Mouse (Mus musculus): ENCODE measurements at regions not wholly inside any gene's neighbourhood (a gene's known extent, or its start where the extent isn't known, plus 50 kb on each side); places are given as distances from the start of the nearest gene placed in this dataset.

DNA sequence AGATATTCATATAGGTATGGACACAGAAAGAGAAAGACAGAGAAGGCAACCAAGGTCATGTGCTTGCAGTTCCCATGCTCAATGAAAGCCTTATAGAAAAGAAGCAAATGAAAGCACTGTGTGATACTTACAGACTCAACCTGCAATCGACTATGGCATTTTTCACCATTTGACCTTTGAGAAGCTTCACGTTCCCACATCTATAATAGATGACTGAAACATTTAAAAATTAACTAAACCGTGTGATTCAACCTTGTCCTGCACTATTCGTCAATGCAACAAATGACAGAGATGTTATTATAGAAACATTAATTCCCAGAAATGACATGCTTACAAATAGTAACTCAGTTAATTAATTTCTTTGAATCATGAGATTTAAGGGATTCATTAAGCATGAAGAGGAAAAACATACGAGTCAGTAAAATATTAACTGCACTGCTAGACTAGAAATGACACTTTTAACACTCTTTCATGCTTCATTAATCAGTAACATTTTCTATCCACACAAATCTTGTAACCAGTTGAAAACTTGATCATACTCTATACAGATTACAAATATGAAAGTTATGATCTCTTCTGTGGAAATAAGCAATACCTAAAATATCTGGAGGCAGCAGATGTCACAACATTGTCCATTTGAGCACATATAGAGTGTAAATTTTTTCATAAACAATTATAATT lies 545.2 kb upstream of the N6amt1 start:
- no peak for DNase-seq (ENCODE audit: low spot score in 2 of 2)

DNA sequence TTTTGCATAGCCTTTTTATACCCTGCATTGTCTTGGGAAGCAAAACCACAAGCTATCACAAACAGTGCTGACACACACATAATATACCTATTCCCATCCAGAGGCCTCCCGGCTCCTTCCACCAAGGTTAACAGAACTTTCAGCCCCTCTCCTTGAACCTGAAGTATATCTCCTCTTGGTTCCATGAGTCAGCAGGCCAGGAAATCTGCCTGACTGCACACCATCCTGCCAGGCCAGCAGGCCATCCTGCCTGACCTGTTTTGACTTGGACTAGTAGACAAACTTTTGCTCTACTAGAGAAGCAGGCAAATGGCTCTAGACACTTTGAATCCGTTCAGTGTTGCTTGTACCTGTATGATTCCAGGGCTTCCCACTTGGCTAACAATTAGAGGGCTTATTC lies 547.6 kb upstream of the N6amt1 start:
- no peak for DNase-seq (ENCODE audit: low spot score in 2 of 2)

DNA sequence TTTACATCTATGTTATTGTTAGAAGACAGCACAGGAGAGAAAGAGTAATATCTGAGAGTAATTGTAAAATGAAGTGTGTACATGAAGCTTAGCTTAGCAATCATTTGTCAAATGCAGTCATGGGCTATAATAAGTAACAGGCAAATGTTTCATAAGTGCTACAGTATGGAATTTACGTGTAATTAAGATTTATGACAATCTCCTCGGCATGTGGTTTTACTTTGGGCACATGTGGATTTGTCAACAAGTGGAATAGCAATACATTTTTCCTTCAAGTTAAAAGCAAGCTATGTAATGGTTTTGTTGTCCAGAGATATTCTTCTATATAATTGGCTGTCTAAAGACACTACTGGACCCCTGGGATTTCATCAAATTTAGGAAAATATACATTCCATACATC lies 577.9 kb upstream of the N6amt1 start:
- DNase-seq (ENCODE audit: low spot score in 2 of 2), result no peak

DNA sequence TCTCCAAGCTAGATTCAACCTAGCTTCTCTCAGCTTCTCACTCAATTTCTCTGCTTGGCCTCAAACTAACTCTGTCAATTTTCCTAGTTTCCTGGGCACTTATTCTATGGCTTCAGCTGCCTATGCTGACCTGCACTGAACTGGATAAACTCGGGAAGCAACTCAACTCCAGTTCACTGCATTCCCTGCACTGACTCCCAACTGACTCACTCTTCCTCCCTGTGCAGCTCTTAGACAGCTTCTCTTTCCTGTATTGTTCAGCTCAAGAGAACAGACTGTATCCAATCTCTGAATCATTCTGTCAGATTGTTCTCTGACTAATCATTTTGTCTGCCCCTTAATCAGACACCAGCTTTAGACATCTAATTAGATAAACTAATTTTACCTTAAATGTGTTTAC lies 581.4 kb upstream of the N6amt1 start:
- no peak for DNase-seq (ENCODE audit: low spot score in 2 of 2)

DNA sequence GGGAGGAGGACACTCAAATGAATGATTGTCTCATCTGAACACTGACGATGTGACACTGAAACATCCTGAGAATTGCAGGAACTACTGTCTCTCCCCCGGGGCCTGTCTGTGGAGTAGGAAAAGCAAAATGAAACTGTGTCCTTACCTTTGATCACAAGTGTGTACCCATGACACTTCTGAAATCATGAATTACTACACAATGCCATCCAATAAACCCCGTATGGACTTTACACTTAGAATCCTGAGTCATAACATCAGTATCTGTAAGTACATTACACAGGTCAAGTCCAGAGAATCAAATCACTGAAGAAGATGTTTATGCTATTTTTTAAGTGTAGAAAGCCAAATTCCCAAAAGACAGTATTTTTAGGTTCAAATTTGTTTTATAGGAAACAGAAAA lies 585.1 kb upstream of the N6amt1 start:
- no peak for DNase-seq (ENCODE audit: low spot score in 2 of 2)

DNA sequence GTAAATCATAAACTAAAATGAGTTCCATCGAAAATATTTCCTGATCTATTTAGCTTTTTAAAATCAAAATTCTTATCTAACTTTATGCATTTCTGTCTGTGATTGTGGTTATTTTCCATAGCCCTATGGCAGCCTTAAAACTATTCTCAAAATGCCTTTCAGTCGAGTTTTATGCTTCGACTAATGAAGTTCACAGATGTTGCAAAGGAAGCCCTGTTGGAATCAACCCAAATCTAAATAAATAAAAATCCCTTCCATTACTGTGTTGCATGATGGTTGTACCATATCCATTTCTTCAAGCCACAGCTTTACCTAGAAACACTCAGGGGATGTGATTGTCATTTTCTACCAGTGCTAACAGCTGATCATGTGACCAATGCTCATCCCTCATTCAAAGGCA lies 585.6 kb upstream of the N6amt1 start:
- DNase-seq (ENCODE audit: low spot score in 2 of 2), result peak; percentile 6 to 33

DNA sequence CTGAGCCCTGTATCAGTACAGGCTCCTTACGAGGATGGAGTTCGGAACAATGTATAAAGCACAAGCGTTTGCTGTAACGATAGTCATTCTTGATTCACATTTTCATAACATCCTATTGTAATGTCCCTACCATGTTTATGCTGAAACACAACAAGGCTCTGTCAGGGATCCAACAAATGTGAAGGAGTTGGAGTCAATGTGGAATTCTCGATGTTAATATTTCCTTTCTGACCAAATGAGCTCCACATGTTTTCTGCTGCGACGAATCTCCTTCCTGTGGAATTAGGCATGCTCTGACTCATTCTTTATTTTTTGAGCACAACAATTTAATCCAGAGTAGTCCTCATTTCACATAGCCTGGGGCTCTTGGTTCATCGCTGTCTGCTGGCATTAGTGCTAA lies 588.0 kb upstream of the N6amt1 start:
- peak in 1 of 2 experiments; percentile 10 for DNase-seq (ENCODE audit: low spot score in 2 of 2)

DNA sequence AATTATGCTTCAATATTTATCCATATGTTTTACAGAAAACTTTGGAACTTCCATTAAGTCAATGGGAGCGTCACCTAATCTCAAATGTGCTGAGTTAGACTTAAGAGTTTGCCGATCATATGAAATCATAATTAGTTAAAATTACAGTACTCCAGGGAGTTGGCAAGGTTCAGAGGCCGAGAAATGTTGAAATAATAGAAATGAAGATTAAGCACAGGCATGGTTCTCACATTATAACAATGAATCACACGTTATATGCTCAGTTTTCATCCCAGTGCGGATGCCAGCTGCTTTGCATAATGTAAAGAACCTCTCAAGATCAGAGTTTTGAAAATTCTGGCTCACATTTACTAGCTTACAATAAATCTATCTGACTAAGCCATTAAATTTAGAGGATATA lies 612.7 kb upstream of the N6amt1 start:
- DNase-seq (ENCODE audit: low spot score in 2 of 2), result no peak

DNA sequence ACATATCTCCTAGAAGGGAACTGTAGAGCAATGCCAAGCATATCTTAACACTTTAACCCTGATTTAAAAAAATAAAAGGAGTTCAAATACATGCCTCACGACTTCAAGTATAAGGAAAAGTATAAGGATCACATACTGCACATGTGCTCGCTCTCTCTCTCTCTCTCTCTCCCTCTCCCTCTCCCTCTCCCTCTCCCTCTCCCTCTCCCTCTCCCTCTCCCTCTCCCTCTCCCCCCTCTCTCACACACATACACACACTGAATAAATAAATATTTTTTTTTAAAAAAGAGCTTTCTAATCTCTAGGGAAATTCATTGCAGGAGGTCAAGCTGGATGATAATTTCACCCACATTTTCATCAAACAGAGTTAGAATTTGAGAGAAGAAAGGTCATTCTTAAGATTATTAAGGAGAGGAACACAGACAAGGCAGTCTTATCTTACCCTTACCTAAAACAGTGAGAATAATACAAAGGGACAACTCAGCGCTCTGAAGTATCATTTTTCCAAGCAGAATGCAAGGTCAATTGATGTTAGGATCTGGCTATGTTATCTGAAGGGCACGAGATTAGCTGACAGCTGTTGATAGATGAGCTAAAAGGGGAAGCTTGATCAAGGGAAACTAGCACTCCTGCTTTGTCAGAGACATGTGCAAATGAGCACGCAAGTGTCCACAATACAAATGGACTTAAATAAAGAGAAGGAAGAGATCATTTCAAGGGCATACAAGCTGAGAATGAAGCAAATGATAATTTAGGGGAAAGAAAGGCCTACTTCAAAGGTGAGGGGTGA lies 634.8 kb upstream of the N6amt1 start:
- DNase-seq (ENCODE audit: low spot score in 2 of 2), result no peak

DNA sequence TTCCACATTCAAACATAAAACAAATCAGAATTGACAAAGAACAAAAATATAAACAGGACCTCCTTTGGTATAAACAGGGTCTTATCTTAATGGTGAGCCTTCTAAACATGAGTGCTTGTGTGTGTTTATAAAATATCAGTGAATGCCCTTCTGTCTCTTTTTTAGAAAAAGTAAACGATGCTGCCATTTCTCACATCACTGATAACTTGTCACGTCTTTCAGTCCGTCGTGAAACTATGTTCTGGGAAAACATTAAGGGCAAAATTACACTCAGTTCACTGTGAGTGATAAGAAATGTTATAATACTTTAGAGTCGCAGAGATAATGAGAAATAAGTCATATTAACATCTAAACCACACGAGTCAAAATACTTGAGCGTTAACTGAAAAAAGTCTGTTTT lies 635.6 kb upstream of the N6amt1 start:
- DNase-seq (ENCODE audit: low spot score in 2 of 2), result no peak

DNA sequence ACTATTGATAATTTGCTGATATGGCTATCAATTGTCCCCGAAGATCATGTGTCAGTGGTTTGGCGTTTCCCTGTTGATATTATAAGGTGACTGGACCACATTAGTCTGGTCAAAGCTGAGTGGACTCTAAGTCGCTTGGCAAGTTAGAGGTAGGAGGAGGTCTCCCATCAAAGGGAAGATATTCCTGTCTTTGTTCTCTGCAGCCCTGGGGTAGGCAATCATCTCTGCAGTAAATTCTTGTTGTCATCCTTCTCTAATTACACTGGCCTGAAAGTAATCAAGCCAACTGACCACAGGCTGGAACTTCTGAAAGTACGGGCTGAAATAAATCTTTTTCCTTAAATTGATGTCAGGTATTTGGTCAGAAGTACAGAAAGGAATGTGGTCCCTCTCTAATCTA lies 652.3 kb upstream of the N6amt1 start:
- DNase-seq (ENCODE audit: low spot score in 2 of 2), result no peak

DNA sequence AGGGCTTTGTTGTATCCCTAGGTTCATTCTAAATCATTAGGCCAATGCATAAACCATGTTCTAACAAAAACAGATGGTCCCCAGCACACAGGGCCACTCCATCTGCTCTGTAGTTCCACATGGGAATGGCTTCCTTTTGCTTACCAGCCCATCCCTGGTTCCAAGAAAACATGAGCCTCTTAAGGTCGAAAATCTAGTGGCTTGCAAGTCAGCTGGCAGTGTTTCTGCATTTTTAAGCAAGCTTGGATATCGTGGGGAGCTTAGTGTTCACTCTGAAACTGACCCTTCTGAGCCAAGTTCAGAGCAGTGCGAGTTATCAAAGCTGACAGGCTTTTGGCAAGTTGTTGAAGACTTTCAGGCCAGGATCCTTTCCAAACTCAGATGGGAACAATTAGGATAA lies 659.5 kb upstream of the N6amt1 start:
- DNase-seq (ENCODE audit: low spot score in 2 of 2), result peak; percentile 81 to 91

DNA sequence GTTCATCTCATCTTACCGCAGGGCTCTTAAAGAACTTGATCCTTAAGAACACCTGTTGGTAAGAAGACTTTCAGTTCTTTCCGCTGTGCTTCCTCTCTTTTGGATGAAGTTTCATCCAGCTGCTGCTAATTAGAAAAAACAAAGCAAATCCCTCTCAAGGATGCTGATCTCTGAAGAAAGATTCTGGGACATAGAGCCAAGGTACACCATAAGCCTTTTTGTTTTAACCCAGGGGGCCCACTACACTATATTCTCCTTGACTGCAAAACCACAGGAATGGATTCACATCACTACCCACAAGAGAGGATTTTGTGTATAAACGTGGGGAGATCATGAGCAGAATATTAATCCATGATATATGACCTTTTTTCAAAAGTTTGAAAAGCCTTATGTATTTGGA lies 694.8 kb upstream of the N6amt1 start:
- no peak for DNase-seq (ENCODE audit: low spot score in 2 of 2)

DNA sequence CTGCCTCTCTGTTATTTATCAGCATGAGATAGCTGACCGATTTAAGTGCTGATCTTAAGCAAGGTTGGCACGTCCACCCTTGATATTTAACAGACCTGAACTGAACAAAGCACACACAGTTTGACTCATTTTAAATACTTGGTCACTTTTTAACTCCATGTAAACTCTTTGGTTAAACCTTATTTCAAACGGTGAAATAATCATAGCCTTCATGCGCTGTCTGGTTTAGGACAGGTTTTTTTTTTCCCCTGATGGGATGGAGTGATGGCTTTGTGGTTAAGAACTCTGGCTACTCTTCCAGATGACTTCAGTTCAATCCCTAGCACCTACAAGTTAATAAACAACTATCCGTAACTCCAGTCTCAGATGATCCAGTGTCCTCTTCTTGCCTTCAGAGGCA lies 706.7 kb upstream of the N6amt1 start:
- DNase-seq (ENCODE audit: low spot score in 2 of 2), result no peak

DNA sequence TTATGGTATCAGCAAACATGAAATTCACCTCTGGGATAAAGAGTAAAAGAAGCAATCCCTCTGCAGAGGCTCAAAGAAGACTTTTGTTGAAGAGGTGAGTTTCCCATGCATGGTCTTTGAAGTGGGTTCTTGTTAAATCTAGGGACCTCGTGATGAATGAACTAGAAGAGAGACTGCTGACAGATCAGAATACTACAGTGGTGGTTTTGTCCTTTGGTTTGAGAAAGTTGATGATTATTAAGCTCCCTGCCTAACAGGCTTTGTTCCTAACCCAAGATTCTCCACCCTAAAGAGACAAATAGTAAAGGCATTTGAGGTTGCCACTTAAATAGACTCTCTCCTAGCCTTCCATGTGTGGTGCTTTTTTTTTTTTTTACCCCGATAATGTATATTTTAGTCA lies 707.2 kb upstream of the N6amt1 start:
- no peak for DNase-seq (ENCODE audit: low spot score in 2 of 2)

DNA sequence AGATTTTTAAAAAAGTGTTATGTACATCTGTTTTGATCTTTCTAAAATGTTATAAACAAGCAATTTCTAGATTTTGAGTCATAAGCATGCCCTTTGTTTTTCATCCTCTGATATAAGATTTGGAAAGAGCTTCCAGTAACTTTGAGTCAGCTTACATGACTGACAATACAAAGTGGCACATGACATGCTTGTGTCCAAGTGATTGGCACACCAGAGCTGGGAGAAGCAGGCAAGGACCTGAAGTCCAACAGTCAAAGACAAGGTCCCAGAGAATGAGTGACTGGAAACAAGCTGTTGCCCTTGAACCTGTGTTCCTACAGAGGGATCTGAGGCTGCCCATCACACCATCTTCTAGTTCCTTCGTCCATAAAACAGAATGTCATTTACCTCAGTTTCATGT lies 708.5 kb upstream of the N6amt1 start:
- no peak for DNase-seq (ENCODE audit: low spot score in 2 of 2)

DNA sequence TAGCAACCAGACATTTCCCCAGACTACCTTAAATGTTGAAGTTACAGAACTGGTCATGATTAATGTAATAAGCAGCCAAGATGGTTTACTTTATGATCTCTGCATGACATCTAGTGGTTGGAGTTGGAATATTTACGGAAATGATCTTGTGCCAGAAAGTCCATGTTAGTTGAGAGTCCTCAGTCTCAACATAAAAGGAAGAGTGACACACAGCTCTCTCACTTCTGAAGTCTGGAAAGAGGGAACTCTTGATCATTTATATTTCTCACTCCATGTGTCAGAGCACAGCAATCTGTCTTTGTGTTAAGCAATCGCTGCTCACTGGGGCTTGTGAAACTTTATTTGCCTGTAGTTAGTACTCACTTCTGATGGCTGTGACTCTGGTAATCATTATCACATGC lies 709.1 kb upstream of the N6amt1 start:
- peak; percentile 61 to 84 for DNase-seq (ENCODE audit: low spot score in 2 of 2)

DNA sequence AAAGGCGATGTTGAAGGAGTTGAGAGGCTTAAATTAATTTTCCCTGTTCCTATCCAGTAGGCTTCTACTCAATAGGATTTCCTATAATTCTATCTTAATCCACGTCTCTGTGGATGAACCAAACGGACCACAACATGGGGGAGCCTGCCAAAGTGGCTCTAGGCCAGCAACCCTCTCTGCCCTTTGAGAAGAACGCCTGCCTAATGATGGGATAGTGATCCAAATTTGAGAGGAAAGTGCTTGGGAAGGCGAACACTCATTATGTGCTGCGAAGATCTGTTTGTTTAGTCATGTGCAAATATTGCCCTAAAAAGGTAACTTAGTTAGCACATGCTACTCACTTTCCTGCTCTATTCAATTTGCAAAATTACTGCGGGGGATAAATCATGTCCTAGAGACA lies 702.5 kb upstream of the Adamts5 start:
- DNase-seq (ENCODE audit: low spot score in 2 of 2), result no peak

DNA sequence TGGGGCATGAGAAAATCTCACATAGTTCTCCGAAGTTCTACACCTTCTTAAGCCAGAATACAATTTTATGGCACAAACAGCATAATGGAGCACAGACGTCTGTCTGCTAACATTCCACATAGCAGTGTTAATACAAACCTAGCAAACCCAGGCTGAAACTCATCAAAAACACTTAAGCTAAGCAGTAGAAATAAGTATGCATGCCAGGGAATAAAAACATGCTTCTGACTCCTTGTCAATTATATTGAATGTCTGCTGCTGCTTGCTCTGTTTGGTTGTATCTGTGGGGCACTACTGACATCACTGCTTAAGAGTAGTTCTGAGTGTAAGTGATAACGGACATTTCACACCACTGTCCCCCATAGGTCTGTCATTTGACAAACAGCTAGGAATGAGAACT lies 693.4 kb upstream of the Adamts5 start:
- DNase-seq (ENCODE audit: low spot score in 2 of 2), result no peak

DNA sequence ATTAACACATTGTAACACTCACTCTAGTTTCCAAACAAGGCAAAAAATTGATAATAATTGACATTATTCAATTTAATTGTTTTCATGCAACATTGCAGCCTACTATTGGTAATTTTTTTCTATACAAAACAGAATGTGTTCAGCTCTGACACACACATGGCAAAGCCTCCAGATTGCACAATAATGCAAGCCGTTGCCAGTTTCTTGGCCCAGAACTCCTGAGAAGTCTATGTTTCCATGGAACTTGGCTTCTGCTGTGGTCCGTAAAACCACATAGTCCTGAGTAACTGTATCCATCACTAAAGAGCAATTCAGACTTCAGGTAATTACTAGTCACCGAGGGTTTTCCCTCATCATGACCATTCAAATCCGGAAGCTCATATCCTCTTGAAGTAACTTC lies 684.4 kb upstream of the Adamts5 start:
- DNase-seq (ENCODE audit: low spot score in 2 of 2), result peak; percentile 7 to 59

DNA sequence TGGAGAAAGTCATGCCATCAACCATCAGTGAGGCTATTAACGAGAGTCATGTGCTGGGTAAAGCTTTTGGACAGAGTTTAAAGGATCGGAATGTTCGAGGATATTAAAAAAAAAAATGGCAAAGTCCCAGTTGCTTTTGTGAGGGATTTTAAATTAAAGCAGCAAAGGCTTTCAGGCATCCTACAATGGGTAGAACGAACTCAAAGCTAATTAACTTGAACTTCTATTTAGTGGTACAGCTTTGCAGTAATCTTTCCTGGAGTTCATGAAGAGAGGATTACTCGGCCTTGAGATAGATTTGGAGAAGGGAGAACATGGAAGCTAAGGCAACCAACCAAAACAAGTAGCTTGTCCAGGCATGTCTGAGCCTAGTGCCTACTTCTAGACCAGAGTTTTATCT lies 676.7 kb upstream of the Adamts5 start:
- DNase-seq (ENCODE audit: low spot score in 2 of 2), result no peak

DNA sequence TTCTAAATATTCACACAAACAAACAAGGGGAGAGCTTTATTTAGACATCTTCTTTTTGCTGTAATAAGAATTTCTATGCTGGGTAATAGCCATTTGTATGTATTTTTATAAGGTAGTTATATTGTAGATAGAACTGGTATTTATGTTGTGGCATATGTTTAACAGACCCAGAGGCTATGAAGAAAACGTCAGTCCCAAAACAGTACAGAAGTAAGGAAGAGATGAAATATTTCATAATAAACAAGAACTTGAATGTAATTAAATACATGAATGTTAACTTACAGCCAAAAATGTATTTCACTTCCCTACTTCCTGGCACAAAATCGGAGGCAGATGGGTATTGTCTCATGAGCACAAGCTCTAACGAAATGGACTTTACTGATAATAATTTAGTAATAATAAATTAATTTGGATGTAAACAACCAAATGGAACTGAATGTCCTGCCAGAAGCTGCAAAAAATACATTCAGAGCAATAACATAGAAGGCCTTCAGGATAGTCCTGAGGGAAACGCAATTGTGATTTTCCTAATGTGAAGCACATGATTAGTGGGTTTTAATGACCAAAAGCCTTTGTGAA lies 645.9 kb upstream of the Adamts5 start:
- no peak for DNase-seq (ENCODE audit: low spot score in 2 of 2)

DNA sequence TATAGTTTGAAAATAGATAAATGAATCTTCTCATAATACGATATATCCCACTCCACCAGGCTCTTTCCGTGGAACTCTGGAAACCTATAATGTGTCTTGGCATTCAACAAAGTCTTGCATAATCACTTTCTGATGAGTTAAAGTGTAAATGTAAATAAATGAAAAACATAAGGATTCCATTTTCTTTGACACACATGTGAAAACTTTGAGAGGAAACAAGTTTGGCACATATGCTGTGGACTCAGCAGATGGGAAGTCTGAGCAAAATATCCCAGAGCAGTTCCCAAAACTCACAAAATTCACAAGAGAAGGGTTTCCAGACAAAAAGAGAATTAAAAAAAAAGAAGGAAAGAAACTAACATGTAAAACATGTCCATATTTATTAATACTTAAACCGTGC lies 645.3 kb upstream of the Adamts5 start:
- no peak for DNase-seq (ENCODE audit: low spot score in 2 of 2)
